Mouse (Mus musculus) embryo, embryonic 11.5 days (tissue): ENCODE results near the gene Insl6.

ENCODE experiments used
- DNase-seq: peaks from one replicate; pipeline ENCODE4 v3.0.0-alpha.2; 2012; ENCODE audit warnings: low read depth, low spot score

Insl6 gene

GRCm38 (mm10) chr19:29325053-29325851 lies at the start of gene Insl6:
Gene Insl6 (minus strand): TSS chr19:29325356.
- DNase-seq, result peak; percentile 49

- DNase-seq, result no peak
Measured at GRCm38 (mm10) chr19:29374947-29375346, 49.8 kb upstream of the Insl6 start.

DNA sequence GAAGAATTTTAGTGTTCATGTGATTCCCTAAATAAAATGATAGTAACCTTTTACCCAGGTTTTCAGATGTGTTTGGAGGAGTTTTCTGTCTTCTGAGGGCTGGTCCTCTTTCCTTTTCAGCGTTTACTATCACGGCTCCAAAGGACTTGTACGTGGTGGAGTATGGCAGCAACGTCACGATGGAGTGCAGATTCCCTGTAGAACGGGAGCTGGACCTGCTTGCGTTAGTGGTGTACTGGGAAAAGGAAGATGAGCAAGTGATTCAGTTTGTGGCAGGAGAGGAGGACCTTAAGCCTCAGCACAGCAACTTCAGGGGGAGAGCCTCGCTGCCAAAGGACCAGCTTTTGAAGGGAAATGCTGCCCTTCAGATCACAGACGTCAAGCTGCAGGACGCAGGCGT lies 48.3 kb upstream of the Insl6 start:
- DNase-seq, result no peak

DNA sequence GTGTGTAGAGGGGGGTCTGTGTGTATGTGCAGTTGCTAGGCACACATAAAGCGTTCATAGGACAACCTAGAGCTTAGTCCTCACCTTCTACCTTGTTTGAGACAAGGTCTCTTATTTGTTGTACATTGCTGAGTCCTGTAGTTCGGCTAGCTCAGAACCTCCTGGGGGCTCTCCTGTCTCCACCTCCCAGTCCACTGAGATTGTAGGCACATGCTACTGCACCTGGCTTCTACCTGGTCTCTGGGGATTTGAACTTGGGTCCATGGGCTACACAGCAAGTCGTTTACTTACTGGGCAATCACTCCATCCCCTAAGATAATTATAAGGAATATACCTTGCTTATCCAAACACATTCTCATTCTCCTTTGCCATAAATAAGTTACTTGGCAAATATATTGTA lies 47.5 kb upstream of the Insl6 start:
- DNase-seq, result no peak

DNA sequence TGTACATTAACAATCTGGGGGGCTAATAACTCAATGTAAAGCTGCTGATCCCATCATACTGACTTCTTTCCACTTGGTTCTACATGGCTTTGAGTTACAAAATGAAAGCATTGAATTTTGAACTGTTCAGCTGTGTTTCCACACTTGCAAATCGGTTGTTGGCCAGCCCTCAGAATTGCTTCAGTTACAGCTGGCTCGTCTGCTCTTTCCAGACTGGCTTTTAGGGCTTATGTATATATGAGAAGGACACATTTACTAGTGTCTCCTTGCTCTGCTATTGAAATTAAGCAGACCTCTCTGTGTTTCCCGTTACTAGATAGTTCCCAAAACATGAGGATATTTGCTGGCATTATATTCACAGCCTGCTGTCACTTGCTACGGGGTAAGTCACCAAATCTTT lies 47.0 kb upstream of the Insl6 start:
- no peak for DNase-seq

DNA sequence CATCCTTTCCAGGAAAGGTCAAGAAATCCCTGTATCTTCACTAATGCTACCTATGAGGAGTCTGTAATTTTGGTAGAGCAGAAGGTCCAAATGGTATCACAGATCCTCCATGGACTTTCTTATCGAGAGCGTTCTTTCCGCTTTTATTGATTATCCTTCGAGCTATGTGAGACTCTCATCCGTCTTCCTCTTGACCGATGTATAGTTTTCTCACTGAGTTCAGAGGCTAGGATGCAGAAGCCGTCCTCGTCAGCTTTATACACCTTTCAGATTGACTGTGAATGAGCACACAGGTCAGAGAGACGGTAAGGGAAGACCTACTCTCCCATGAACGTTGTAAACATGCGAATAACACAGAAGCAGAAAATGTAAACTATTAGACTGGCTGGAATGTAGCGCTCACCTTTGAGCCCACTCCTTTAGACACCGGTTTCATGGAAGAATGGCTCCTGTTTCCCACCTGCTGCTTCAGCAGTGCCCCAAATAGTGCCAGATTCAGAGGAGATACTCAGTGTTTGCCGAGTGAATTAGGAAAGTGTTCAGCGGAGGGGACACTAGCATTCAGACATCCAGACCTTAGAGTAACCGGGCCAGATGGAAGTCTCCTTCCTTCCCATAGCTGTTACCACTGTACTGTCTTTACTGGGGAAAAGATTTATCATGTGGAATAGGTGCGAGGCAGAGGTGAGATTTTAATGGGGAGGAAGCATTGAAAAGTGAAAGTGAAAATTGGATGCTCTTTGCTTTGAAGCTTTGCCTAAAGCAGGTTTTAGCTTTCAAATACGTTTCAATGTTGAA lies 46.3 kb upstream of the Insl6 start:
- DNase-seq, result no peak

DNA sequence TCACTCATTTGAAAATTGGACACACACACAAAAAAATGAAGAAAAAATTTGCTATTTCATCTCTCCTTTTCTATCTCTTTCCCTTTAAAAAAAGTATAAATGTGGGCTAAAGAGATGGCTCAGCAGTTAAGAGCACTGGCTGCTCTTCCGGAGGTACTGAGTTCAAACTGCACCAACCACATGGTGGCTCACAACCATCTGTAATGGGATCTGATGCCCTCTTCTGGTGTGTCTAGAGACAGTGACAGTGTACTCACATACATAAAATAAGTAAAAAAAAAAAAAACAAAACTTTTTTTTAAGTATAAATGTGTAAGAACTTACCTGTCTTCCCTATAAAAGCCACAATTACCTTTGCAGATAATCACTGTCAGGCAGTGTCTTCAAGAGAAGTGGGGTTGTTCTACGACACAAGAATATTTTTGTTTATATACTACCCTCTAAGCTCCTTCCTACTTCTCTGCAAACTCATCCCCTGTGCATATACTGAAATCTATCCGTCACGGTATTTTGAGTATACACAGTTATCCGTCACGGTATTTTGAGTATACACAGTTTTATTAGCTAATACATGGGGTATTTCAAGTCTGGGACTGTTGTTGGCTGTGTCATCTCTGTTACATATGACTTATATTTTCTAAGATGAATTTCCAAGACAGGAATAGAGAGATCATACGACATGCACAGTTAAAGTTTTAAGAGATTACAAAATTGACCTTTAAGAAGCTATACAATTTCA lies 45.6 kb upstream of the Insl6 start:
- DNase-seq, result no peak

DNA sequence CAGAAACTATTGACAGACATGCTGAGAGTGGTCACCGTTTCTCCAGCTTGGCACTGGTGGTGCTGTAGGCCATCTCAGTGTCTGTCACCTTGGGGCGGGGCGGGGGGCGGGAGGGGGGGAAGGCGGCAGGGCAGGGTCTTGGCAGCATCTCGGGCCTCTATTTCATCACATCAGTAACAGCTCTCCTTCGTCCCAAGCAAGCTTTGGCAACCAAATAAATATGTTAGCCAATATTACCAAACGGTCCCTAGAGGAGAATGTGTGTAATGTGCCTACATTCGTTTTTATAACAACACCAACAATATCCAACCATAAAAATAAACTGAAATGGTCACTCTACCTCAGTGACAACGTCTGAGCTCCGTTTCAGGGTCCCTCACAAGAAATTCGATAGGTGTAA lies 45.0 kb upstream of the Insl6 start:
- no peak for DNase-seq

GRCm38 (mm10) chr19:29368671-29369309 lies 43.6 kb upstream of the Insl6 start:
- DNase-seq, result no peak

DNA sequence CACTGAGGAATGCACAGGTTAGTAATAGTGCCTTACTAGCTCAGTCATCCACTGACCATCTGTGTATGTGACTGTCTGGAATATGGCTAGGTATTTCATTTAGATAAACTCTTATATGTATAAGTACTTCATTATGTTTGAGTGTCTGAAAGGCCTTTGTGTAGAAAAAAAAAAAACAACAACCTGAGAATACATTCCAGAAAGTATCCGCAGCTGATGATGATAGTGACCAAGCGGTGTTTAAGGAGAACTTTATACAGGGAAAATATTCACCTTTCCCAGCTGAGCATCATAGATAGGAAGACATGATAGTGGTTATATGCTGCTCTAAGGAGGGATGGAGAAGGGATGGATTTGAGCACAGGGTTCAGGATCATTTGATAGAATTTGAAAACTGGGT lies 42.9 kb upstream of the Insl6 start:
- DNase-seq, result no peak

DNA sequence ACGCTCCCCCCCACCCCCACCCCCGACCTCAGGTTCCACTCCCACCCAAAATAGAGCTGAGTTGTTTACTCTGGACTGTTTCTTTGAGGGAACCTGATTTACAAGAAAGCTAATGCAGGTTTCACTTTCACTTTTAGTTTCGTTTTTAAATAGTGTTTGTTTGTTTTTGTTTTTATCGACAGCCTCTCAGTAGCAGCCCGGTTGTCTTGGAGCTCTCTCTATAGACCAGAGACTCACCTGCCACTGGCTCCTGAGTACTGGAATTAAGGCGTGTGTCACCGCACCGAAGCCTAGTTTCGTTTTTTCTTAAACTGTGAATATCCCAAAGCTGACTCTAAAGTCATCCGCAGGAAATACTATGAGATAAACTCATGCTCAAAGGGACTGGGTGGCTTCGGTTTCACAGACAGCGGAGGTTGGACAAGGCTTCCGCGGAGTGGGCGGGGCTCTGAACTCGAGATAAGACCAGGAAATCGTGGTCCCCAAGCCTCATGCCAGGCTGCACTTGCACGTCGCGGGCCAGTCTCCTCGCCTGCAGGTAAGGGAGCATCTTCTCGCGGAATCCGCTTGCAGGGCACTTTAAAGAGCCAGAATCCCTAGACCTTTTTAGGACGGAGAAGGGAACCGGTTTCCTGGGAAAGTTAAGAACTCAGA lies 41.9 kb upstream of the Insl6 start, which contains the start of the genes Plgrkt and Cd274:
Gene Plgrkt, minus strand, starts transcription at position 422 of the 654 bp plus-strand sequence.
Gene Cd274, plus strand, starts transcription at position 487 of the 654 bp plus-strand sequence.
- peak; percentile 44 for DNase-seq

DNA sequence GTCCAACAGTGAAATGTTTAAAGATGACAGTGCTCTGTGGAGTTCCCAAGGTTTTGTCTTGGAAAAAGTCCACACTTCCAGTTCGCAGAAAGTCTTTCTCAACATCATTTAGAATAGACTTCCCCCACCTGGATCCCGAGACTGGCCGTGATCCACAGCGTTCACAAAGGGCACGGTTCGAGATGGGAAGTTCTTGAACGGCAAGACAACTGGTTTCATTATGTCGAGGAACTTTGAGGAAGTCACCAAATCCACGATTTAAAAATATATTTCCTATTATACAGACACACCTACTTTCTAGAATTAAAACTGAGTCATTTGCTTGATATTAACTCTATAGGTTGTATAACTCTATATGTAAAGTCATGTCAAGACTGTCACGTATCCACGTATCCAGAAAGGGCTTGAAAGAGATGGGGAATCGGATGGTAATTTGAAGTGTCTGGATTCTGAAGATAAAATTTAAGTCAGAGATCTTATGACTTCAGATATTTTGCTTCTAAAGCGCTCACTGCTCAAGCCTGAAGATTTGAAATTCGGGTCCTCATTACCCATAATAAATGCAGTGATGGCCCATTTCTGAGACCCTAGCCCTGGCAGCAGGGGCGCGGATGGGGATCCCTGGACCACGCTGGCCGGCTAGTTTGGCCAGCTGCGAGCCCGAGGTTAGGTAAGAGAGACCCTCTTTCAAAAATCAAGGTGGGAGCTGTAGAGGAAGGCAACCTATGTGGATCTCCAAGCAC lies 41.2 kb upstream of the Insl6 start:
- no peak for DNase-seq

DNA sequence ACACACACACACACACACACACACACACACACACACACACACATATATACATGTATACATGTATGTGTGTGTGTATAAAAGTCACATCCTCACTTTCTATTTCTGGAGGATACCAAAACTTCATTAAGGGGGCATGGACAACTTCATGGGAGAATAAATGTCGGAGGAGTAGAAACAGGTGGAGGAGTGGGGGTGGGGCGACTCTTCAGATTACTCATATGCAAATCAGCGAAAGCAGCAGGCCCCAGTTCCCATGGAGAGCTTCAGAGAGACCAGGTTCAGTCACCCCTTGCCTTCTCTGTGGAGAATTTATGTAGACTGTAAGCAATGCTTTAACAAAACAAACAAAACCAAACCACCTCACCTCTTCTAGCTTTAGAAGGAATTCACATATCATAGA lies 39.9 kb upstream of the Insl6 start:
- DNase-seq, result no peak

- DNase-seq, result no peak
Measured at GRCm38 (mm10) chr19:29364076-29364475, 38.9 kb upstream of the Insl6 start.

GRCm38 (mm10) chr19:29363557-29363956 lies 38.4 kb upstream of the Insl6 start:
- no peak for DNase-seq

DNA sequence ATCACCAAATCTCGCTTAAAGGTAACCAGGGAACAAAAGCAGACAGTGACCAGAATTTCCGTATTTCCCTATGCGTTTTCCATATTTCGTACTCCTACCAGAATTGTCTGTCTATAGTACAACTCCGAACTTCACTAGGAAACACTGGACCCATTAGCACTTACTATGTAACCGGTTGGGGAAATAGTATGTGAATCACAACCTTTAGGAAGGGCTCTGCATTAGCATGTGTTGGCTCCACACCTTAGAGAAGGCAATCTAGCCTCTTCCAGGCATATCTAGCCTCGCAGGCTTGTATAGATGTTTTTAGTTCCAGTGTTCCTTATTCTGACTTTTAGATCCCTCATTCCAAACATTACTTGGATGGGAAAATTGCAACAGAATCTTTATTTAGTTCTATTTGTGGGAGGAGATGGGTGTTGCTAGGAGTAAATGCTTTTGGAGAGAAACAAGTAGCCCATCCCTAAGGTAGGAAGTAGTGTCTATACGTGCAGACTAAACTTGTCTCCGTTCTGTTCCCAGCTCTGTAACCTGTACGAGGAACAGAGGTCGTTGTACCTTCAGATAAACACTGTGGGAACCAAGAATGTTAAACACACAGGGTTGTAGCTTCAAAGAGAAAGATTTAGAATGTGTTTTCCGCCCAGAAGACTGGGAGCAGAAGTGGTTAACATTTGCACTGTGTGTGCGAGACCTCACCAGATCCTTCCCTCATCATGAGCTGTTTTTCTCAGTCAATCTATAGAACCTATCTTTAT lies 37.2 kb upstream of the Insl6 start:
- DNase-seq, result no peak

DNA sequence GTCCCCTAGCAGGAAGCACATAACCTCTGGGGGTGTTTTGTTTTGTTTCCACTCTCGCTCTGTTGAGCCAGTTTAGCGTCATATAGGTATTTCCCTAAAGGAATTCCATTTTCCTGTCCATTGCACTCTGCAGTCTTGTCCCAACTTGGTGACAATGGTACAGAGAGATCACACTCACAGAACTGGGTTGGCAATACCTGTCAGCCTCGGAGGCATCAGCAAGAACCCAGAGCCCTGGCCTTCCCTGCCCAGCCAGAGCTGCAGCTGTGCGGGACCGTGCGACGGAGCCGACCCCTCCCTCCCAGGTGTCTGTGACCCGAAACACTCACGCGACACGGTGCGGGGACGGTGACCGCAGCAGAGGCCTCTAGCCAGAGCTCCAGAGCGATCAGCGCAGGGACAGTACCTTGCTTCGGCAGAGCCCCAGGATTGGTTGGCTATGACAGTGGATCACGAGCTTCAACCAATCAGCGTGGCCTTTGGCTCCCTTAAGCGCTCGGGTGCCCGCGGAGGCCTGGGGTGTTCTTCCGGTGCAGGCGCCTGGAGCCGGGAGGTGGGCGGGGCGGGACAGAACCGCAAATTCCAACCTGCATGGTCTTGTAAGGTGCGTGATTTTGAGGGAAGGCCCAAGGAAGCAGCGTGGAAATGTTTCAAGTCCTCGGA lies 36.4 kb upstream of the Insl6 start:
- DNase-seq, result peak; percentile 75

GRCm38 (mm10) chr19:29360251-29360650 lies 35.1 kb upstream of the Insl6 start:
- no peak for DNase-seq

DNA sequence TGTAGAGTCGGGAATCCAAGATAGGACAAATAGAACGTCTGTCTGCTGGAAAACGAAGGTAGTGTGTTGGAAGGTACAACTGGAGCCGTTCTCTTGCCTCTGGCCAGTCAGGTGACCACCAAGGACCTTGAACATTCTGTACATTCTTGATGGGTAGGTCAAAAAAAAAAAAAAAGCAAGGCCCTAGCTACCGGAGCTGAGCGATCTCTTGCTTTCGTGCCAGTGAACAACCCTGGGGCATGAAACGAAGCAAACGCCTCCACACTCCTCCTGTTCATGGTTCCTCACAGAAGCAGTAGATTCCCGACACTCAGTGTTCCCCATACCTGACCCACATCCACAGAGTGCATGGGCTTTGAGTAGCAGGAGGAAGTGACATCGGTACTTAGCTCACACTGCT lies 31.1 kb upstream of the Insl6 start:
- DNase-seq, result no peak
